Mouse (Mus musculus) heart, adult 18-20 months (tissue): Measurements from ENCODE around the gene Tmem114. TPM values are rescaled to one million over a fixed set of nuclear protein-coding genes. Genes with fewer than 3 reads are reported as not detected.

ENCODE experiments used
- DNase-seq, 2 experiments: peaks; one replicate each; pipeline ENCODE4 v3.0.0; 2021 to 2022; ENCODE audit warnings: mixed read lengths in 1 of 2
- total RNA-seq, 2 experiments: library from RNA; stranded (reverse); gene quantifications; 2 replicates each; pipeline ENCODE4 v1.2.3; 2021

The Tmem114 gene
- total RNA-seq, 2 experiments from 2014 or later, result not detected

DNA sequence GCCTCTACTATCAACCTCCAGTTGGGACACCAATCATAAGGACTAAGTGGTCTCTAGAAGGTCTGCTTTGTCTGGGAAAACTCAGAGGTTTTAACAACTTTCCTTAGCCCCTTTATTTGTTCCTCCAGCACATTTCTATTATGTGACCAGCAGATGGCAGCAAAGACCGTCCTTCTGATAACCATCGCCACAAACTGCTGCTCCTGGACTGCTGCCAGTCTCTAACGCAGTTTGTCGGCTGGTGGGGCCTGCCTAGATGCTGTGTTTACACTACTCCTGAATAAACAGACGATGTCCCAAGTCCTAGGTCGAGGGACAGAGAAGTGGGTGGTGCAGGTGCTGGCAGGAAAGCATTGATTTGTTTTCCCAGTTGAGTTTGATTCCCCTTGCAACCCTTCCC lies 18.2 kb downstream of the Tmem114 start:
- DNase-seq, result peak; percentile 30 to 62

DNA sequence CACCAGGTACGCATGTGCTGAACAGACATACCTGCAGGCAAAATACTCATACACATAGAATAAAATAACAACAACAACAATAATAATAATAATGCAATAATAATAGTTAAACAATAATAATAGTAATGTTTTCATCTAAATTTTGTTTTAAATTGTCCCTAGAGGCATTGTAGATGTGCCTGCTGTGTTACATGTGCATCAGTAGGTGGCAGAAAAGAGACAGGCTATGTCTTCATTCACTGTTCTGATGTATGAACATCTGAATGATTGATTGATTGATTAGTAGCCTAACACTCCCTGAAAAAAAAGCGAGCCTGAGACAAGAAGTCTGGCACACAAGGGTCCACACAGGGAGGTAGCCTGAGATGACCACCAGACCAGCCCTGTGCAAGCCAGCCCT lies 22.3 kb downstream of the Tmem114 start:
- DNase-seq, result no peak

DNA sequence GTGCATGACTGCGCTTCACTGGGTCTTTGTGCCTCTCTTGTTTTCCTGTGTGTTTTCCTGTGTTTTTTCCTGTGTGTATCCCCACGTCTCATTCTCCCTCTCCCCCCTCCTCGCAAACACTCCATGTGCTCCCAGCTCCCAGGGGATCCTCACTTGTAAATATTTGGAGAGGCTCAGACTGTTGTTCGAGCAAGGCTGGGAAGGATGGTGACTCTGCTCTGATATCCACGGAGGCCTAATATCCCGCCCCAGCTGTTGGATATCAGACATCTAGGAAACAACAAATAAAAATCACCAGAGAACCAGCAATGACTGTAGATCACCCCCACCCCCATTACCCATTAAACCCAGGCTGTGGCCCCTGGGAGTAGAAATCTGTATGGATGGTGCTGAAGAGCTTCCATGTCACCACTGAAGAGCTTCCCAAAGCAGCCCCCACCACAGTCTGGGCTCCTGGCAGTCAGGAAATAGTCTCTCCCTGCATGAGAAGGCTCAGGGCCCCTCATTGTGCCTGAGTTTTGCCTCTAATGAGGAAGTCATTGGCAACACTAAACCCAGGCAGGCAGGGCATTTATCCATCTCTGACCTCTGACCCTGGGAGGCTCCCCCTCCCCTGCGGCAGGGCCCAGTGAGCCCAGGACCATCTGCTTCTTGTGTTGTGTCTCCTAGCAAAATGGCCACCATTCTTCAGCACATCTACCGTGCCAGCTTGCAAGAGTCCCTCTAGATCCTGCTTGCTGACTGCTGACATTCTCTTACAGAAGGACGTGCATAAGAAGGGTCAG lies 23.6 kb downstream of the Tmem114 start:
- DNase-seq, result no peak

DNA sequence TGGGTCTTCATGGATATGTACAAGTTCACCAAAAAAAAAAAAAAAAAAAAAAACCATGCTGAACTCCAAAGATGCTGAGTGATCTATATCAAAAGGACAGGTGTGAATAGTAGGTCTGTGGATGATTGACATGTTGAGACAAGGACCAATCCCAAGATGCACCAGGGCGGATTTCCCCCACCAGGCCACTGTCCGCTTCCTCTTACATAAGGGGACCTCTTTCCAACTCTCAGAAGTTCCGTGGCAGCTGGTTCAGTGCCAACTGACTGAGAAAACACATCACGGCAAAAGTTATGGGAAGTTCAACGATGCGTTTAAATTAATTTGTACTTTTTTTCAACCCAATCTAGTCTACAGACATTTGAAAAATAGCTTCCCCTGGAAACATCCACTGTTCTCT lies 25.1 kb downstream of the Tmem114 start:
- DNase-seq, result no peak

DNA sequence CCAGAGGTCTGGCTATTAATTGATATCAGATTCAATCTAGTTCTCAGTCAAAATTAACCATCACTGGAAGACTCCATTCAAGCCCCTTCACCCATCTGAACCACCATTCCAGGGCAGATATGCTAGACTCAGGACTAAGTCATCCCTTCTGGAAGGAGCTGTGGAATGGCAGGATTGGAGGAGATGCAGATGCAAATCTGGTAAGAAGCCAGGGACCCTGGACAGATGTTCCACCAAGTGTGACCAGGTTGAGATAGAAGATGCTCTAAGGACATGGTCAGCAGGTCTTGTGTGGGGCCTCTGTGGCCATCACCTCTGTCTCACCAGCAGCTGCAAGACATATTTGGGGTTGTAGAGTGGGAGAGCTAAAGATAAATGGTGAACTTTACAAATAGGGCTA lies 30.0 kb downstream of the Tmem114 start:
- DNase-seq, result no peak

DNA sequence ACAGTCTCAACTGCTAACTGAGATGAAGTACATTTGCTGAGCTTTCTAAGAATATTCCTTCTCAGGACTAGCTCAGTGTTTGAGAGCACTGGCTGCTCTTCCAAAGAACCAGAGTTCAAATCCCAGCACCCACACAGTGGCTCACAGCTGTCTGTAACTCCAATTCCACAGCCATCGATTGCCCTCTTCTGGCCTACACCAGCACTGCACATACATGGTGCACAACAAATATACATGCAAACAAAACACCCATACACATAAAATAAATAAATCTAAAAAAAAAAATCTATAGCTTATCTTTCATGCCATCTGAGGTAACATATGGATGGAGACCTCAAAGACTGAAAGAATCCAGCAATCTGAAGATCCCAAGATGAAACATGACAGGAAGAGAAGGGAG lies 36.4 kb downstream of the Tmem114 start:
- no peak for DNase-seq

DNA sequence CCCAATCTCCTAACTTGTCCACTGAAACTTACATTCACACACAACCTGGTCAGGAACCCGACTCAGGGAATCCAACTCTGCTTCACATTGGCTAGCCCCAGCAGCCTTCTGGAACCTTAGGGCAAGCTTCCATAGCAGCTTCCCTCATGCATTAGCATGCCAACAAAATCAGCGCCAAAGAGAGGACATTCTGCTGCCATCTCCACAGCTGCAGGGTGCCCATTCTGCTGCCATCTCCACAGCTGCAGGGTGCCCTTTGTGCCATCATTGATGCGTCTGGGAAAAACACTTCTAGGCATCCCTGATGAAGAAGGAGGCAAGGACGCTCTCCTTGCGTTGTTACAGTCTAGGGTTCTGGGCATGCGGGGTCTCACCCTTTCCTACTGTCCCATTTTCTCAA lies 38.5 kb downstream of the Tmem114 start:
- DNase-seq, result no peak

DNA sequence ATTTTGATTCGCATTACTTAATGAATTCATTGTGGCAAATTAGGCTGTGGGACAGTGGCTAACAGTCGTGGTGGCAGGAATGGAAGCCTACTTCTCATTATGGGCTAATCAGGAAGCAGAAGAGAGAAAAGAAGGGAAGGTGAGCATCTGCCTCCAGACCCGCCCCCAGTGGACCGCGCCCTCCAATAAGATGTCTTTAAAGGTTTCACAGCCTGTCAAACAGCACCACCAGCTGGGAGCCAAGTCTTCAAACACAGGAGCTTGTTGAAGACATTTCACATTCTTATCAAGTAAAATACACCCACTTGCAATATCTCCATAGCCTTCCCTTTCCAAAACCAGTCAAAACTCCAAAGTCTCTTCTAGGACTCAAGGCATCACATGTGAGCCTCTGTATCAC lies 39.3 kb downstream of the Tmem114 start:
- DNase-seq, result no peak

DNA sequence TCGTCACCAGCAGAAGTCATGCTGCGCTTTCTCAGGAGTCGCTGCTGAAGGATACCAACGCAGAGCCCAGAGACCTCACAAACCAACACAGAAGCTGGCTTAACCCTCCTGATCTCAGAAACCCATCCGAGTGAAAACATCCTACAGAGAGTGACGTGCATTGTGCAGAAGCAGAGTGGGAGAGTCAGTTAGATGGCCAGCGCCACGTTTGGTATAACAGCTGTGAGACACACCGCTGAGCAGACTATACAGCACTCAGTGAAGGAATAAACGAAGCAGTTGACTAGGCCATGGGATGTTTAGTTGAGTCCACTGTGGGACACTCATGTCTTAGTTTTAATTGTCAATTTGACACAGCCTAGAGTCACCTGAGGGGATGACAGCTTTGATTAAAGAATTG lies 40.2 kb downstream of the Tmem114 start:
- DNase-seq, result no peak

DNA sequence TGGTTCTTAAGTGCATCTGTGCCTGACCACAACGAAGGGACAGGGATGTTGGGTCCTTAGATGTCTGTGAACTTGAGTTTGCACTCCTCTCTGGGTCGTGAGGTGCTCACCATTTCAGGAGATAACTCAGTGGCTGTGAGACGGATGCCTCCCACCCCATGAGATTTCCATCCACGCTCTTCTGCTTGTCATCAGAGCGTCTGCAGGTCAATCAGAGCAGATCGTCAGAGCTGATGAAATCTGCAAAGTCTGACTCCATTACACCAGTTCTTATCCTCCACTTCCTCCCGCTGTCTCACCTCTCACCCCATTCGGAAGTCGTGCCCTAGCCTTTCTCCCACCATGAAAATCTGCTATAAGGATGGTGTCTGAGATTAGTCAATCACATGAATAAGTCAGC lies 41.5 kb downstream of the Tmem114 start:
- DNase-seq, result no peak

DNA sequence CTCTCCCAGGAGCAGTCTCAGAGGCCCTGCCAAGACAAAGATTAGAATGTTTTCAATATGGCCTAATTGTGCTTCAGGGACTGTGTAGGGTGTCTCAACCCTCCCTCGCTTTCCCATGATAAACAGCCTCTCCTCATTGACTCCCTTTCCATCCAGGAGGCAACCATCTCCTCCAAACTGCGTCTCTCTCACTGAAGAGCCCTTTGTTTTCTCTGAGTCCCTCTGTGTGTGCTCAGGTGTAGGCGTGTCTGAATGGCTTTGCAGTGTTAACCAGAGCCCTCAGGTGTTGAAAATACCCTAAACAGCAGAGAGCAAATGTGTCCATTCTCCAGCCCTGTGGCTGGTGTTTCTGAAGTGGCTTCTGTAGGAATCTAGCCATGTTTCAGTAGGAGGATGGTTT lies 61.9 kb downstream of the Tmem114 start:
- DNase-seq, result no peak

Other genes with a start within 250 kb of the Tmem114 start
- gene Mettl22, start 45.7 kb upstream of the Tmem114 start, total RNA-seq, result 10 to 100 TPM; 33.3 to 36.9 TPM
- gene Abat, start 88.3 kb upstream of the Tmem114 start, total RNA-seq, result 10 to 100 TPM in 1 of 2 experiments, 1 to 10 TPM in 1; 9.8 to 10.2 TPM
- gene Pmm2, start 212.5 kb upstream of the Tmem114 start, total RNA-seq, result 10 to 100 TPM; 32.7 to 36.3 TPM
- 10 to 100 TPM; 19.1 to 19.4 TPM for gene Tmem186, start 212.6 kb upstream of the Tmem114 start, total RNA-seq
- 10 to 100 TPM; 16.6 to 19.2 TPM for gene Carhsp1, start 247.0 kb upstream of the Tmem114 start, total RNA-seq